Mouse (Mus musculus) liver, adult (tissue): ENCODE data around the gene Btbd9.

Experiments used
- GATA4 ChIP-seq: IDR thresholded peaks from 2 replicates; pipeline ENCODE4 v1.6.1; 2014; ENCODE audit warnings: mild to moderate bottlenecking, low read length; ENCODE audit not compliant: insufficient replicate concordance

The Btbd9 gene

GRCm38 (mm10) chr17:30607909-30608495 lies 31.7 kb upstream of the Btbd9 start:
- no peak for TF ChIP-seq GATA4

DNA sequence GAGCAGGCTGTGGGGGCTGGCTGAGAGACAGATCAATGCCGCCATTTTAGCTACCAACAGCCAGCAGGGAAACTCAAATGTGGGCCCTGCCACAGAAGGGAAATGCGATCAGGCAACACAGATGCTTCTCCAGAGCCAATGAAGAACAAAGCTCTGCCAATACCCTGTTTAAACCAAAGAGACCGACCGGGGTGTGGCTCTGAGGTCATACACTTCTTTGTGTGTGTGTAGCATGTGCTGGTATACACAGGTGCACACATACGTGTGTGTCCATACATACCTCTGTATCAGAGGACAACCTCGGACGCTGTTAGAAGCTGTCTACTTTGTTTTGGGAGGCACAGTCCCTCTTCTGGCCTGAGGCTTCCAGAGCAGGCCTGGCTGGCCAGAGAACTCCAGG lies 31.0 kb upstream of the Btbd9 start:
- TF ChIP-seq GATA4 = no peak

DNA sequence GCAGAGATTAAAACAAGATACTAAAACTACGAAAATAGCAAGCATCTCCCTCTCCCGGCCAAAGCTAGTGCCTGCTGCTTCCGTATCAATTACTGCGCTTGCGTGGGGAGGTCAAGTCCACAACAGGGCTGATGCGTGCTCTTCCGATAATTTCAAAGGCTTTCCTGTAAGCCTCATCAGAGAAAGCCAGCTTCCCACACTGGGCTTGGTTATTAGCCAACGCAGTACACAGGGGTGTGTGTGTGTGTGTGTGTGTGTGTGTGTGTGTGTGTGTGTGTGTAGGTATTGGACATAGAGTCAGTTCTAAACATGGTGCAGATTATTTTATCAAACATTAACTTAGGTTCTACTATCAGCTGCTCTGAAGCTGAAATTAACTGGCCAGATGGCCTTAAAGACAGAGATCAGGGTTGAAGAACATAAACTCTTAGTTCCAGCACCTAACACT lies 30.4 kb upstream of the Btbd9 start:
- peak; percentile 74 for TF ChIP-seq GATA4

DNA sequence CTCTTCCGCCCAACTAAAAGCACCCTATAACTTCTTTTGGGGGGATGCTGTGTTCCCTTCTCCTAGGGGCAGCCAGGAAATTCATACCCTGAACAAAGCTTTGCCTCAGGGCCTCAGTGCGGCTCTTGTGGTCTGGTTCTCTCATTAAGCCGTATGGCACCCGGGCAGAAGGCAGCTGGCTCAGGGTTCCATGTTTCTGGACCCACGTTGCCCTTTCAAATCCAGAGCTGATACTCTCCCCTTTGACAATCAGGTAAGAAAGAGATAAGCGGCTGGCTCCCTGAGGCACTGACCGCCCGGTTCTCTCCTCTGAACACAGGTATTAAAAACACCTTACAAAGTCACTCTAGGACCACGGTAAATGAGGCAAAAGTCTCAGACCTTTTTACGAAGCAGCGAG lies 29.9 kb upstream of the Btbd9 start:
- no peak for TF ChIP-seq GATA4

GRCm38 (mm10) chr17:30605001-30605400 lies 28.7 kb upstream of the Btbd9 start:
- no peak for TF ChIP-seq GATA4

GRCm38 (mm10) chr17:30604296-30604695 lies 28.0 kb upstream of the Btbd9 start:
- TF ChIP-seq GATA4 = no peak

- peak; percentile 72; the same call in 1 of the 2 replicates for TF ChIP-seq GATA4
Observed at GRCm38 (mm10) chr17:30602175-30602574, 25.9 kb upstream of the Btbd9 start.

- TF ChIP-seq GATA4 = no peak
Observed at GRCm38 (mm10) chr17:30598300-30598699, 22.0 kb upstream of the Btbd9 start.

GRCm38 (mm10) chr17:30597786-30598185 lies 21.5 kb upstream of the Btbd9 start:
- TF ChIP-seq GATA4 = no peak

GRCm38 (mm10) chr17:30594846-30595245 lies 18.6 kb upstream of the Btbd9 start:
- TF ChIP-seq GATA4 = no peak

DNA sequence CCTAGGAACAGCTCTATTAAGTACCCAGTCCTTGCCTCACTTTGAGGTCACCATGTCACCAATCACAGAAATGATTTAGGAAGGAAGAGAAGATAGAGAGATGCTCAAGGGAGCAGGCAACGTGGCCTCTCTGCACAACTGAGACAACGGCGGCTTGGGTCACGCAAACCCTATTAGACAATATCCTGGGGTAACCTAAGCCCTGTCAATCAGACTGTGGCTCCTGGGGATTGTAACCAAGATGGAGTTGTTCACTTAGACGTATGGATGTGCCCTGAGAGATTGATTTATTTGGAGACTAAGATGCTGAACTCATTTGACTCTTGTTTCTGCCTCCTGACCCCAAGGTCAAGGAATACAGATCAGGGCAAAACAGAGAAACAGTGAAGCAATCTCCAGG lies 18.1 kb upstream of the Btbd9 start:
- no peak for TF ChIP-seq GATA4

- TF ChIP-seq GATA4 = no peak
Observed at GRCm38 (mm10) chr17:30590417-30591198, 14.3 kb upstream of the Btbd9 start.

DNA sequence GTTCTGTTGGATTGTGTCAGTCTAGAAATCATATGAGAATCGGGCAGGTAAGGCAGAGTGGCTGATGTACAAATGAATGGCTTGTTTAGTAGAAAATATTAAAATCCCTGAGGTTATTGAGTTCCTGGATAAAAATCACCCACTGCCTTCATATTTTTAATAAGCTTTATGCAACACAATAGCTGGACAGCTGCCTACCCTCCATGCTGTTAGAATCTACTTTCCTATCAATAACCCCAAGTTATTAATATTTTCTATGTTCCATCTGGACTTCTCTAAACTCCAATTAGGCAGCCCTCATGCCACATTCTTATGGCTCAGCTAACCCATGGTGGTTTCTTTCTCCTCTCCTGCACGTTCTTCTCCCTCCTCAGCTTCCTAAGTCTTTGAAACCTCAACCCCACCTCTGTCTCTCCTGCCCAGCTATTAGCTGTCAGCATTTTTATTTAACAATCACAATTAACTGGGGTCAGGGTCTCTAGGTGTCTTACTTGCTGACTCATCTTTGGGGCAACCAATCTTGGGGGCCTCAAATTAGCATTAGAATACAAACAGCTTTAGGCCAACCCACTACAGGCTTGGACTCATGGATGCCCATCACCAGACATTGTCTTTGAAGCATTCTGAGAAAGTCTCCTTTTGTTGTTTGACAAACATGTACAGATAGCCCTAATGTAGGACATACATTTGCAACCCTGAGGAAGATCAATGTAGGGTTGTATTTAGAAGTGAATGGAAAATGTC lies 7.1 kb upstream of the Btbd9 start:
- no peak for TF ChIP-seq GATA4

GRCm38 (mm10) chr17:30582313-30582712 lies 6.0 kb upstream of the Btbd9 start:
- no peak for TF ChIP-seq GATA4

DNA sequence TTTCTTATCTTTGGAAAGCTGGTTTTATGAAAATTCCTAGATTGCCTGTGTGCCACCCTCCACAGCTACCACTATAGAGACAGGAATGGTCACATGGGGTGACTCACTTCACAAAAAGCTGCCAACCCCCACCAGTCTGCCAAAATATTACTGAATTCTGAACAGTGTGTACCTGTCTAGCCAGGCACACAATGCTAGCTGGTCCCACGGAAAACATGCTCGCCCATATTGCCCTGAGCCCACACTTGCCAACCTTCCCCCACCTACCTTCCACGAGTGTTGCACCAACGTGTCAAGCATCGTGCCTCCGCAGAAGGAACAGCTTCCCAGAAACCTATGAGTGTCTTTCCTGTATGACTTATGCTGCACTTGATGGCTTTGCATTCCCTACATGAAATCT lies 4.9 kb upstream of the Btbd9 start:
- TF ChIP-seq GATA4 = no peak

GRCm38 (mm10) chr17:30580781-30581180 lies 4.5 kb upstream of the Btbd9 start:
- no peak for TF ChIP-seq GATA4
